Mouse (Mus musculus) heart, postnatal 0 days (tissue): Measurements from ENCODE around the gene Kdm2a. TPM values are rescaled to one million over a fixed set of nuclear protein-coding genes. Genes with fewer than 3 reads are reported as not detected.

ENCODE experiments used
- ATAC-seq: fragments of 200-750 bp; cut with Nextera tagmentation; 2 replicates; pipeline ENCODE4 v1.8.0; 2017; ENCODE audit warnings: low read depth, moderate number of reproducible peaks, moderate library complexity; ENCODE audit not compliant: insufficient read depth
- DNase-seq: peaks from one replicate; pipeline ENCODE4 v3.0.0-alpha.2; 2016; ENCODE audit warnings: low spot score
- H3K27ac ChIP-seq: fragments of 300-500 bp; sonication (generic); 2 replicates; pipeline ENCODE4 v1.5.1; 2014; ENCODE audit warnings: low read depth, mild to moderate bottlenecking
- H3K27me3 ChIP-seq: fragments of 300-500 bp; sonication (generic); 2 replicates; pipeline ENCODE4 v1.6.1; 2014; ENCODE audit warnings: low read length, mixed read lengths; ENCODE audit not compliant: control insufficient read depth, insufficient read depth
- H3K36me3 ChIP-seq: fragments of 300-500 bp; sonication (generic); replicated peaks from 2 replicates; pipeline ENCODE4 v1.6.1; 2014; ENCODE audit warnings: low read length, mixed read lengths; ENCODE audit not compliant: control insufficient read depth, insufficient read depth
- H3K4me1 ChIP-seq: fragments of 300-500 bp; sonication (generic); 2 replicates; pipeline ENCODE4 v1.6.1; 2014; ENCODE audit warnings: antibody characterized with exemption; ENCODE audit not compliant: control insufficient read depth, insufficient read depth
- H3K4me2 ChIP-seq: fragments of 300-500 bp; sonication (generic); 2 replicates; pipeline ENCODE4 v1.6.1; 2014; ENCODE audit warnings: low read depth, mild to moderate bottlenecking, low read length, moderate library complexity
- H3K4me3 ChIP-seq: fragments of 300-500 bp; sonication (generic); 2 replicates; pipeline ENCODE4 v1.5.1; 2014; ENCODE audit warnings: low read depth, low read length
- H3K9ac ChIP-seq: fragments of 300-500 bp; sonication (generic); replicated peaks from 2 replicates; pipeline ENCODE4 v1.6.1; 2014; ENCODE audit warnings: low read depth, low read length, mixed read lengths
- H3K9me3 ChIP-seq: fragments of 300-500 bp; sonication (generic); replicated peaks from 2 replicates; pipeline ENCODE4 v1.6.1; 2016; ENCODE audit warnings: low read length; ENCODE audit not compliant: control insufficient read depth
- CTCF ChIP-seq: IDR thresholded peaks from 2 replicates; pipeline ENCODE4 v1.5.1; 2016; ENCODE audit warnings: antibody characterized with exemption, control low read depth, low read depth
- EP300 ChIP-seq: IDR thresholded peaks from 2 replicates; pipeline ENCODE4 v1.6.1; 2016; ENCODE audit warnings: antibody characterized with exemption, low read depth
- WGBS: fragments of 180-500 bp; shearing (Covaris S2); extraction: QIAGEN DNeasy Blood & Tissue Kit; methylation state at CpG from one replicate; pipeline ENCODE4 v1.1.7; 2014; 5-methylcytosine and 5-hydroxymethylcytosine counted together
- polyA plus RNA-seq: library from polyadenylated mRNA; unstranded; fragments of >200 nt; fragmentation: Nextera tagmentation; extraction: Ambion mirVana; gene quantifications from 2 replicates; pipeline ENCODE4 v1.2.1, GENCODE M21; 2015
- total RNA-seq: library from RNA; depleted of rRNA; stranded (reverse); fragments of >200 nt; gene quantifications from 2 replicates; pipeline ENCODE4 v1.2.3, GENCODE M21; 2014; ENCODE audit warnings: low replicate concordance

Kdm2a gene
- total and polyA plus RNA-seq, 2 experiments from 2014 or later = 15.7 to 65.3 TPM

GRCm38 (mm10) chr19:4328737-4329304, 69.3 kb downstream of the Kdm2a start:
- Histone ChIP-seq H3K9me3 (no peaks in the 10 kb centered on the region), H3K4me3 (no peak overlapping the region), H3K4me2 (no peak overlapping the region), H3K36me3 (peaks cover 70% of the 10 kb centered on the region), H3K27me3 (no peaks in the 10 kb centered on the region), H3K4me1 (peaks cover 13% of the 10 kb centered on the region), H3K9ac (no peak overlapping the region), H3K27ac (no peak overlapping the region)
- WGBS = 93% methylated on average over 8 of the region's 8 CpGs
- ATAC-seq = no peak
- DNase-seq = no peak
- TF ChIP-seq EP300 = no peak
- TF ChIP-seq CTCF = no peak

GRCm38 (mm10) chr19:4326881-4327280, 71.2 kb downstream of the Kdm2a start:
- Histone ChIP-seq H3K9ac (no peak overlapping the region), H3K27ac (no peak overlapping the region), H3K27me3 (no peaks in the 10 kb centered on the region), H3K4me1 (peaks cover 3% of the 10 kb centered on the region; the same call in 1 of the 2 replicates), H3K4me3 (no peak overlapping the region), H3K36me3 (peaks cover 87% of the 10 kb centered on the region), H3K9me3 (no peaks in the 10 kb centered on the region), H3K4me2 (no peak overlapping the region)
- DNase-seq (no peak), ATAC-seq (no peak)
- no peak for TF ChIP-seq CTCF
- TF ChIP-seq EP300 = no peak
- WGBS = 69% methylated on average over 1 of the region's 1 CpGs

GRCm38 (mm10) chr19:4326106-4326505, 72.0 kb downstream of the Kdm2a start:
- TF ChIP-seq EP300 = no peak
- TF ChIP-seq CTCF = no peak
- ATAC-seq = no peak

GRCm38 (mm10) chr19:4322134-4322533, 76.0 kb downstream of the Kdm2a start:
- no peaks in the 10 kb centered on the region for H3K27me3 ChIP-seq
- 93% methylated on average over 3 of the region's 3 CpGs for WGBS
- H3K27ac ChIP-seq = no peak overlapping the region

More at GRCm38 (mm10) chr19:4326106-4326505, 72.0 kb downstream of the Kdm2a start:
- H3K27me3 ChIP-seq = no peaks in the 10 kb centered on the region
- H3K9ac ChIP-seq = no peak overlapping the region
- peaks cover 91% of the 10 kb centered on the region for H3K36me3 ChIP-seq
- H3K9me3 ChIP-seq = no peaks in the 10 kb centered on the region
- no peak overlapping the region for H3K27ac ChIP-seq
- H3K4me3 ChIP-seq = no peak overlapping the region
- DNase-seq = no peak
- 74% methylated on average over 3 of the region's 3 CpGs for WGBS
- H3K4me2 ChIP-seq = no peak overlapping the region
- H3K4me1 ChIP-seq = no peaks in the 10 kb centered on the region

GRCm38 (mm10) chr19:4321622-4322021, 76.5 kb downstream of the Kdm2a start:
- no peaks in the 10 kb centered on the region for H3K4me1 ChIP-seq
- WGBS = 90% methylated on average over 1 of the region's 1 CpGs
- DNase-seq (no peak), ATAC-seq (no peak)
- H3K4me2 ChIP-seq = no peak overlapping the region
- H3K4me3 ChIP-seq = no peak overlapping the region
- no peak overlapping the region for H3K9ac ChIP-seq
- peaks cover 98% of the 10 kb centered on the region for H3K36me3 ChIP-seq
- TF ChIP-seq CTCF (no peak), EP300 (no peak)
- no peaks in the 10 kb centered on the region for H3K9me3 ChIP-seq
- no peak overlapping the region for H3K27ac ChIP-seq
- no peaks in the 10 kb centered on the region for H3K27me3 ChIP-seq

More at GRCm38 (mm10) chr19:4322134-4322533, 76.0 kb downstream of the Kdm2a start:
- Histone ChIP-seq H3K4me3 (no peak overlapping the region), H3K4me2 (no peak overlapping the region), H3K9me3 (no peaks in the 10 kb centered on the region), H3K9ac (no peak overlapping the region), H3K4me1 (no peaks in the 10 kb centered on the region), H3K36me3 (peaks cover 98% of the 10 kb centered on the region)
- ATAC-seq (no peak), DNase-seq (no peak)
- TF ChIP-seq CTCF = no peak
- no peak for TF ChIP-seq EP300

- DNase-seq (no peak), ATAC-seq (no peak)
- no peak overlapping the region for H3K9ac ChIP-seq
- H3K27ac ChIP-seq = no peak overlapping the region
- H3K4me3 ChIP-seq = no peak overlapping the region
- peaks cover 8% of the 10 kb centered on the region; the same call in 1 of the 2 replicates for H3K4me1 ChIP-seq
- H3K9me3 ChIP-seq = no peaks in the 10 kb centered on the region
- WGBS = 66% methylated on average over 4 of the region's 4 CpGs
- H3K36me3 ChIP-seq = peaks cover 76% of the 10 kb centered on the region
- no peak overlapping the region for H3K4me2 ChIP-seq
- no peaks in the 10 kb centered on the region for H3K27me3 ChIP-seq
- no peak for TF ChIP-seq CTCF
- no peak for TF ChIP-seq EP300
Measured at GRCm38 (mm10) chr19:4319272-4319671, 78.8 kb downstream of the Kdm2a start.
